Mouse (Mus musculus): ENCODE measurements around the gene Dmrtc1c2. TPM values are rescaled to one million over a fixed set of nuclear protein-coding genes. Genes with fewer than 3 reads are reported as not detected.
"Not testable (repeated sequence)": the region's sequence is repeated elsewhere in the genome, so short reads cannot be mapped to it uniquely, and the experiment has no call there.

The Dmrtc1c2 gene
- polyA plus RNA-seq (2012; rRNA removed) (not detected in 2 replicates), polyA plus RNA-seq (2014; fragmentation: Nextera tagmentation; extraction: Ambion mirVana) (not detected in 2 replicates)

DNA sequence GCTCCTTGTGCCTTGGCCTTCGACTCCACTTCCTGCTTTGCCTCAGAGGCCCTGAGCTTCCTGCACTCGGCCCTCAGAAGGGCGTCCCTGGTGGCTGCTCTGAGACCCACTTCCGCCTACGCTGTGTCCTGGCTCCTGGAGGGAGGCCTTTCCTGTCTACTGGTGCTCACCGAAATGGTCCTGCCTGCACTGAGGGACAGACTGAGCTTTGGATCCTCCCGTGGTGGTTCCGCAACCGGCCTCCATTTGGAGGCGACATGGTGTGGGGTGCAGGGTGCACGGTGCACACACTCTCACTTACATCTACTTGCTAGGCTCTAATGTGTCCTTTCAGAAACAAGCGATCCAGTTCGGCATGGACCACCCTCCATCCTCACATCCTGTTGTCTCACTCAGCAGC lies at the start of gene Dmrtc1c2:
Dmrtc1c2 (minus strand) TSS at position 101 of the 400 bp plus-strand sequence.
- not testable (repeated sequence) for H3K4me2 ChIP-seq (replicated peaks; ENCODE audit: low read depth, low read length, severe bottlenecking); H3K36me3 ChIP-seq (ENCODE audit: control insufficient read depth, insufficient read depth, low read length); ATAC-seq (ENCODE audit: low FRiP score, low read depth); H3K27ac ChIP-seq (replicated peaks; ENCODE audit: low read depth, low read length); H3K27me3 ChIP-seq (ENCODE audit: control insufficient read depth, insufficient read depth, low read length); H3K9me3 ChIP-seq (ENCODE audit: control insufficient read depth, low read length); H3K9ac ChIP-seq (ENCODE audit: low read depth, low read length, severe bottlenecking); DNase-seq (ENCODE audit: low spot score); H3K4me1 ChIP-seq (ENCODE audit: control insufficient read depth, insufficient read depth, low read length); H3K4me3 ChIP-seq (replicated peaks; ENCODE audit: low read length)
- no CpG with 5 or more reads among the region's 13 CpGs for WGBS

GRCm38 (mm10) chrX:102867871-102868270 lies 13.5 kb upstream of the Dmrtc1c2 start, which contains the start of gene 1700031F05Rik:
TSS of gene 1700031F05Rik (minus strand) at chrX:102867971.
- Histone ChIP-seq H3K27ac (replicated peaks; ENCODE audit: low read depth, low read length) (no peak within 1 kb of the TSS), H3K9me3 (ENCODE audit: control insufficient read depth, low read length) (no peaks in the 10 kb centered on the region), H3K27me3 (ENCODE audit: control insufficient read depth, insufficient read depth, low read length) (no peaks in the 10 kb centered on the region), H3K4me2 (replicated peaks; ENCODE audit: low read depth, low read length, severe bottlenecking) (no peak within 1 kb of the TSS), H3K9ac (ENCODE audit: low read depth, low read length, severe bottlenecking) (no peak within 1 kb of the TSS), H3K4me1 (ENCODE audit: control insufficient read depth, insufficient read depth, low read length) (no peaks in the 10 kb centered on the region), H3K4me3 (replicated peaks; ENCODE audit: low read length) (no peak within 1 kb of the TSS), H3K36me3 (ENCODE audit: control insufficient read depth, insufficient read depth, low read length) (no peaks in the 10 kb centered on the region)
- TF ChIP-seq POLR2A (IDR thresholded peaks at IDR 0.05; ENCODE audit: borderline replicate concordance, extremely low read depth, insufficient read depth, insufficient read length): no peak
- no peak for DNase-seq (ENCODE audit: low spot score)
- no peak for ATAC-seq (ENCODE audit: low FRiP score, low read depth)
- 91% methylated on average over 5 of the region's 6 CpGs for WGBS

GRCm38 (mm10) chrX:102812311-102812710 lies 42.1 kb downstream of the Dmrtc1c2 start:
- no peak overlapping the region for H3K9ac ChIP-seq (ENCODE audit: low read depth, low read length, severe bottlenecking)
- H3K36me3 ChIP-seq (ENCODE audit: control insufficient read depth, insufficient read depth, low read length): no peaks in the 10 kb centered on the region
- no peak for TF ChIP-seq POLR2A (IDR thresholded peaks at IDR 0.05; ENCODE audit: borderline replicate concordance, extremely low read depth, insufficient read depth, insufficient read length)
- H3K4me3 ChIP-seq (replicated peaks; ENCODE audit: low read length): no peak overlapping the region
- no peak for ATAC-seq (ENCODE audit: low FRiP score, low read depth)
- no peaks in the 10 kb centered on the region for H3K4me1 ChIP-seq (ENCODE audit: control insufficient read depth, insufficient read depth, low read length)
- no peaks in the 10 kb centered on the region for H3K27me3 ChIP-seq (ENCODE audit: control insufficient read depth, insufficient read depth, low read length)
- H3K4me2 ChIP-seq (replicated peaks; ENCODE audit: low read depth, low read length, severe bottlenecking): no peak overlapping the region
- no peaks in the 10 kb centered on the region for H3K9me3 ChIP-seq (ENCODE audit: control insufficient read depth, low read length)
- no peak for DNase-seq (ENCODE audit: low spot score)
- 59% methylated on average over 4 of the region's 4 CpGs for WGBS
- H3K27ac ChIP-seq (replicated peaks; ENCODE audit: low read depth, low read length): no peak overlapping the region

DNA sequence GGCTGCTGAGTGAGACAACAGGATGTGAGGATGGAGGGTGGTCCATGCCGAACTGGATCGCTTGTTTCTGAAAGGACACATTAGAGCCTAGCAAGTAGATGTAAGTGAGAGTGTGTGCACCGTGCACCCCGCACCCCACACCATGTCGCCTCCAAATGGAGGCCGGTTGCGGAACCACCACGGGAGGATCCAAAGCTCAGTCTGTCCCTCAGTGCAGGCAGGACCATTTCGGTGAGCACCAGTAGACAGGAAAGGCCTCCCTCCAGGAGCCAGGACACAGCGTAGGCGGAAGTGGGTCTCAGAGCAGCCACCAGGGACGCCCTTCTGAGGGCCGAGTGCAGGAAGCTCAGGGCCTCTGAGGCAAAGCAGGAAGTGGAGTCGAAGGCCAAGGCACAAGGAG lies 51.8 kb downstream of the Dmrtc1c2 start, which contains the start of gene Dmrtc1c1:
Dmrtc1c1 (plus strand) TSS at position 301 of the 400 bp plus-strand sequence.
- DNase-seq (ENCODE audit: low spot score); H3K4me1 ChIP-seq (ENCODE audit: control insufficient read depth, insufficient read depth, low read length); ATAC-seq (ENCODE audit: low FRiP score, low read depth); H3K27ac ChIP-seq (replicated peaks; ENCODE audit: low read depth, low read length); H3K4me3 ChIP-seq (replicated peaks; ENCODE audit: low read length); H3K9me3 ChIP-seq (ENCODE audit: control insufficient read depth, low read length); H3K4me2 ChIP-seq (replicated peaks; ENCODE audit: low read depth, low read length, severe bottlenecking); H3K9ac ChIP-seq (ENCODE audit: low read depth, low read length, severe bottlenecking); H3K36me3 ChIP-seq (ENCODE audit: control insufficient read depth, insufficient read depth, low read length); H3K27me3 ChIP-seq (ENCODE audit: control insufficient read depth, insufficient read depth, low read length): not testable (repeated sequence)
- 93% methylated on average over 2 of the region's 14 CpGs for WGBS

Other genes with a start within 250 kb of the Dmrtc1c2 start
- 14.2 and 17.0 TPM in 2 replicates for gene Phka1, start 210.4 kb downstream of the Dmrtc1c2 start, polyA plus RNA-seq (2012; rRNA removed)
- gene Phka1, start 210.4 kb downstream of the Dmrtc1c2 start, polyA plus RNA-seq (2014; fragmentation: Nextera tagmentation; extraction: Ambion mirVana): 9.7 and 11.5 TPM in 2 replicates
- not detected in 2 replicates for gene Gm3880, start 167.6 kb downstream of the Dmrtc1c2 start, polyA plus RNA-seq (2012; rRNA removed)
- gene Gm3880, start 167.6 kb downstream of the Dmrtc1c2 start, polyA plus RNA-seq (2014; fragmentation: Nextera tagmentation; extraction: Ambion mirVana): not detected in 2 replicates
- not detected in 2 replicates for gene Gm9112, start 147.0 kb downstream of the Dmrtc1c2 start, polyA plus RNA-seq (2012; rRNA removed)
- not detected in 2 replicates for gene Gm9112, start 147.0 kb downstream of the Dmrtc1c2 start, polyA plus RNA-seq (2014; fragmentation: Nextera tagmentation; extraction: Ambion mirVana)
- gene Dmrtc1b, start 146.8 kb downstream of the Dmrtc1c2 start, polyA plus RNA-seq (2012; rRNA removed): not detected in 2 replicates
- gene Dmrtc1b, start 146.8 kb downstream of the Dmrtc1c2 start, polyA plus RNA-seq (2014; fragmentation: Nextera tagmentation; extraction: Ambion mirVana): not detected in 2 replicates
- gene Dmrtc1c1, start 51.7 kb downstream of the Dmrtc1c2 start, polyA plus RNA-seq (2012; rRNA removed): 0.23 TPM in 1 of 2 replicates, not detected in the other
- not detected in 2 replicates for gene Dmrtc1c1, start 51.7 kb downstream of the Dmrtc1c2 start, polyA plus RNA-seq (2014; fragmentation: Nextera tagmentation; extraction: Ambion mirVana)
- gene 1700031F05Rik, start 13.4 kb upstream of the Dmrtc1c2 start, polyA plus RNA-seq (2012; rRNA removed): 0.08 TPM in 1 of 2 replicates, not detected in the other
- not detected in 2 replicates for gene 1700031F05Rik, start 13.4 kb upstream of the Dmrtc1c2 start, polyA plus RNA-seq (2014; fragmentation: Nextera tagmentation; extraction: Ambion mirVana)
- gene Dmrtc1a, start 54.1 kb upstream of the Dmrtc1c2 start, polyA plus RNA-seq (2012; rRNA removed): 0.55 and 1.1 TPM in 2 replicates
- gene Dmrtc1a, start 54.1 kb upstream of the Dmrtc1c2 start, polyA plus RNA-seq (2014; fragmentation: Nextera tagmentation; extraction: Ambion mirVana): 0.94 and 1.0 TPM in 2 replicates
- gene 1700011M02Rik, start 54.3 kb upstream of the Dmrtc1c2 start, polyA plus RNA-seq (2012; rRNA removed): not detected in 2 replicates
- gene 1700011M02Rik, start 54.3 kb upstream of the Dmrtc1c2 start, polyA plus RNA-seq (2014; fragmentation: Nextera tagmentation; extraction: Ambion mirVana): not detected in 2 replicates
- not detected in 2 replicates for gene 1700018G05Rik, start 73.8 kb upstream of the Dmrtc1c2 start, polyA plus RNA-seq (2012; rRNA removed)
- not detected in 2 replicates for gene 1700018G05Rik, start 73.8 kb upstream of the Dmrtc1c2 start, polyA plus RNA-seq (2014; fragmentation: Nextera tagmentation; extraction: Ambion mirVana)

Measured in limb, embryonic 14.5 days (tissue).